Mouse (Mus musculus) left cerebral cortex, adult 8-10 months (tissue): Measurements from ENCODE around the gene Rsph1. TPM values are rescaled to one million over a fixed set of nuclear protein-coding genes. Genes with fewer than 3 reads are reported as not detected.
A peak's percentile ranks its signal among the peaks of the same experiment; 100 is the strongest.

Experiments
- DNase-seq, 2 experiments: peaks; one replicate each; pipeline ENCODE4 v3.0.0; 2022; ENCODE audit warnings: low spot score in 2 of 2
- total RNA-seq, 4 experiments: library from RNA; stranded (reverse); gene quantifications; 2 replicates each; pipeline ENCODE4 v1.2.4; 2022

The Rsph1 gene
- total RNA-seq, 4 experiments from 2014 or later = 14.0 to 23.9 (median 18.8) TPM

- DNase-seq = no peak
These were observed 18.0 kb downstream of the Rsph1 start for GRCm38 (mm10) chr17:31259145-31259544.

GRCm38 (mm10) chr17:31258310-31258865 lies 18.8 kb downstream of the Rsph1 start:
- no peak for DNase-seq

GRCm38 (mm10) chr17:31257898-31258297 lies 19.3 kb downstream of the Rsph1 start:
- no peak for DNase-seq

GRCm38 (mm10) chr17:31257149-31257548 lies 20.0 kb downstream of the Rsph1 start:
- no peak for DNase-seq

DNA sequence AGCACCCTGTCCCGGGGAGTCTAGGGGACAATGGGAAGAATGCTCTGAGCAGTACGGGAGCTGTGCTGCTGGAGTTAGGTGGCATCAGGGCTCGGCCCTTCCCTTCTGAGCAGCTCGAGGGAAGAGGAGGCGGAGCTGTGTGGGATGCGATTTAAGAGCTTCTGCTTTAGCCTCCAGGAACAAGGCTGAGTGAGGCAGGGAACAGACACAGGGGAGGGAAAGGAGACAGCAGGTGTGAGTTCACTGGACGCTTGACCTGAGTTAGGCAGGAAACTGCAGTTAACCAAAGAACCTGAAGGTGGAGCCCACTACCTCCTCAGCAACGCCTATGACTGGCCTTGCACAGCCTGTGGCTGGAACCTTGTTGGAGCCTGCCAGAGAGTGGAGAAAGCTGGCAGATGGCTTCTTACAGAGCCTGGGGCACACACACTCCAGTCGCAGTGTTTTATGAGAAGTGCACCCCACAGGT lies 22.7 kb downstream of the Rsph1 start:
- peak; percentile 66 to 71 for DNase-seq

- DNase-seq = no peak
These were observed 23.2 kb downstream of the Rsph1 start for GRCm38 (mm10) chr17:31253951-31254350.

DNA sequence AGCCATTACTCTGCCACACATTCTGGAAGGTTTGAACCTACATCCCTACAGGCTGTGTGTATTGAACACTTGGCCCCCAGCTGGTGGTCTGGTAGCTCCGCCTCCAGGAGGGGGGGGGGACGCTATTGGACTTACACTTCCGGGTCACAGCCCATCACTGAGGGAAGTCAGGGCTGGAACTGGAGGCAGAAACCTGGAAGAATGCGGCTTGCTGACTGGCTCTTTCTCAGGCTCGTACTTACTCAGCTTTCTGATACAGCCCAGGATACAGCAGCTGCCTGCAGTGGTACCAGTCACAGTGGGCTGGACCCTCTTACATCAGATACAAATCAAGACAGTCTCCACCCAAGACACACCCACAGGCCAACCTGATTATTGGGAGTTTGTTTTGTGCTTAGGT lies 30.0 kb downstream of the Rsph1 start:
- no peak for DNase-seq

GRCm38 (mm10) chr17:31245321-31245720 lies 31.9 kb downstream of the Rsph1 start:
- DNase-seq = no peak

- DNase-seq = no peak
These were observed 34.4 kb downstream of the Rsph1 start for GRCm38 (mm10) chr17:31242764-31243163.

- DNase-seq = no peak
These were observed 36.0 kb downstream of the Rsph1 start for GRCm38 (mm10) chr17:31241156-31241555.

DNA sequence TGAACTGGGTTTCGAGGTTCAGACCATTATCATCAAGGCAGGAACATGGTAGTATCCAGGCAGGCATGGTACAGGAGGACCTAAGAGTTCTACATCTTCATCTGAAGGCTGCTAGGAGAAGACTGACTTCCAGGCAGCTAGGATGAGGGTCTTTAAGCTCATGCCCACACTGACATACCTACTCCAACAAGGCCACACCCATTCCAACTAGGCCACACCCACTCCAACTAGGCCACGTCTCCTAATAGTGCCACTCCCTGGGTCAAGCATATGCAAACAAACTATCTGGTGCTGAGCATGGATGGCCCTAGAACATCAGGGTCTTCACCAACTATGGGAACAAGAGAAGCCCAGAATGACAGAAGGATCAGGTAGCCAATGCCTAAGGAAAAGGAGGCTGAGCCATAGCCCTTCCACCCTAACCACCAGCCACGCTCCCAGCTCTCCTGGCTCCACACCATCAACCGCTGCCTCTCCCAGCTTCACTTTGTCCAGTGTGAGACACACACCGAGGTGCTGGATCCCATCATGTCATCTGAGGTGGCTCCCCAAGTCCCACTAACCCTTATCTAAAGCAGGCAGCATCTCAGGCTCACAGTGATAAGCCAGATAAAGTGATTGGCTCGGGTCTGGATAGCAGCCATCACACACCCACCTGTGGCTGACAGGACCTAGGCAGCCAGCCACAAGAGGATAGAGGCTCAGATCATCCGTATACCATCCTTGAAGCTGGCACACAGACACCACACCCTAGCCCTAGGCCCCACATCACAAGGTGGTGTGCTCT lies 38.8 kb downstream of the Rsph1 start:
- no peak for DNase-seq

GRCm38 (mm10) chr17:31235915-31236314 lies 41.3 kb downstream of the Rsph1 start:
- DNase-seq = no peak

DNA sequence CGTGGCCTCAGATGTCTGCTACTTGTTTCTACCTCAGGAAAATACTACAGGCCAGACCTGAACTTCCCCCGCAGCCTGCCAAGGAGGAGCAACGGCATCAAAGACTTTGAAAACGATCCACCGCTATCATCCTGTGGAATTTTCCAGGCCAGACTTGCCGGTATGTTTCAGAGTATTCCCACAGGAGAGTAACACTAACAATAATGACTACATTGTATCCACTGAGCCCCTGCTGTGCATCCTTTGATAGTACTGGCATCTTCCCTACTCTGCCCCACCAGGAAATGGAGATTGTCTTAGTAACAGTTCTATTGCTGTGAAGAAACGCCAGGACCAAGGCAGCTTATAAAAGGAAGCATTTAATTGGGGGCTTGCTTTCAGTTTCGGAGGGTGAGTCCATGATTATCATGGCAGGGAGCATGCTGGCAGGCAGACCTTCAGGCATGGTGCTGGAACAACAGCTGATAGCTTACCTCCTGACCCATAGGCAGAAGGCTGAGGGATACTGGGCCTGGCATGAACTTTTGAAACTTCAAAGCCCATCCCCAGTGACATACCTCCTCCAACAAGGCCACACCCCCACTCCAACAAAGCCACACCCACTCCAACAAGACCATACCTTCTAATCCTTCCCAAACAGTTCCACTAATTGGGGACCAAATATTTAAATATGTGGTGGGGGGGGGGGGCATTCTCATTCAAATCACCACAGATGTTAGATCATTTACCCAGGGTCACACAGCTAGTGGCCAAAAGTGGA lies 44.8 kb downstream of the Rsph1 start:
- no peak for DNase-seq

DNA sequence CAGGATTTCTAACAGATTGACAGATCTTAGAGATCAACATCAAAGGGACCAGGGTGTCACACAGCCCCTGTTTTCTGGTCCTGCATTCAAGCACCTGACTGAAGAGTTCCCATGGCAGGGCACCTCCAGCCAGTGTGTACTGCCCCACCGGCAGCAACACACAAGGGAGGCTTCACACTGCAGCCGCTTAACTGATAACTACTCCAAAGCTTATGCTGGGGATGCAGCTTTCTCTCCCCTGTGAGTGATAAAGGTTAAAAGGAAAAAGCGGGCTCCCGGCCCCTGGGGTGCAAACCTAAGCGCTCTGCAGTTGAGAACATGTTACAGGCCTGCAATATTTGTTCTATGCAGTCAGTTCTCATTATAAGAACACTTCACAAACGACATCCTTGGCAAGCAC lies 45.4 kb downstream of the Rsph1 start:
- no peak for DNase-seq

DNA sequence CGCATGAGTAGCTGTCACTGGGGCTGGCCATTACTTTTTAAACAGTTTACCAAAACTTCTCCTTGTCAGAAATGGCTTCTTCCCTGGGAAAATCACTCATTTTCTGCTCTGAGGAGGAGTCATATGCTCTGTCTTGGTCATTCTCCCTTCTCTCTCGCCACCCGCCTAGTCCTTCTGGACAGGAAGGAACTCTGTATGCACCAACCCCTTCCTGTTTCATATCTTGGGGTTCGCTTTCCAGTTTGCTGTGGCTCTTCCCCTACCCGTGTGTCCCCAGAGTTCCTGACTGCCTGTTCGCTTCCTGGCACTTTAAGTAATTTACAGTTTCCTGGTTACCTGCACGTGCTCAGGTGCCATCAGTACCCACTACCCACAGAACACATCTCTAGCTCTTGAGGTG lies 50.3 kb downstream of the Rsph1 start:
- no peak for DNase-seq

- peak in 1 of 2 experiments; percentile 18 for DNase-seq
These were observed 50.8 kb downstream of the Rsph1 start for GRCm38 (mm10) chr17:31226368-31226767.

GRCm38 (mm10) chr17:31224591-31224990 lies 52.6 kb downstream of the Rsph1 start:
- DNase-seq = no peak

GRCm38 (mm10) chr17:31223835-31224234 lies 53.3 kb downstream of the Rsph1 start:
- DNase-seq = no peak

- no peak for DNase-seq
These were observed 54.3 kb downstream of the Rsph1 start for GRCm38 (mm10) chr17:31222810-31223310.

- DNase-seq = no peak
These were observed 60.9 kb downstream of the Rsph1 start for GRCm38 (mm10) chr17:31216068-31216955.

- DNase-seq = no peak
These were observed 65.3 kb downstream of the Rsph1 start for GRCm38 (mm10) chr17:31211881-31212280.
